Mouse (Mus musculus): ENCODE measurements around the gene Ticrr. TPM values are rescaled to one million over a fixed set of nuclear protein-coding genes. Genes with fewer than 3 reads are reported as not detected.

Gene Ticrr
- polyA plus RNA-seq, 2 experiments, result 7.4 to 7.9 TPM

DNA sequence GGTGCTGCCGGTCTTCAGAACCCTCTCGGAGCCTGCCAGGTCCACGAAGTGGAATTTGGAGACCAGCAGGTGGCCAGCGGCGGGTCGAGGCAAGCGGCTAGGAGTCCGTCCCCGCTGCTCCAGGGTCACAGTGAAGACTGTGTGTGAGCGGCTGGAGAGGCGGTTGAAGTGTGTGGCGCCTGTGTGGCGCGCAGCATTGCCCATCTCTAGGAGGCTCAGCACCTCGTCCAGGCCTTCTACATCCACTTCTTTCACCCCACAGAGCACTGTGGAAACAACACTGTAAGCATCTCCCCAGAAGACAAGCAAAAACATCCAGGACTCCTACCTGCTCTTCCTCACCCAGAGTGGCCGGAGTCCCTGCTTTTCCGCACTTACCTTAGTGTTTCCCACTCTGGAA lies 50.8 kb downstream of the Ticrr start:
- DNase-seq (ENCODE audit: low spot score), result no peak
- WGBS, result 48% methylated on average over 16 of the region's 17 CpGs
- Histone ChIP-seq H3K36me3 (ENCODE audit: control insufficient read depth, insufficient read depth, low read length) (peaks cover 47% of the 10 kb centered on the region), H3K27ac (replicated peaks; ENCODE audit: low read depth, low read length) (no peak overlapping the region), H3K9me3 (ENCODE audit: control insufficient read depth, low read length) (no peaks in the 10 kb centered on the region), H3K4me2 (replicated peaks; ENCODE audit: low read depth, low read length, severe bottlenecking) (no peak overlapping the region; the same call in 1 of the 2 replicates), H3K4me3 (replicated peaks; ENCODE audit: low read length) (no peak overlapping the region), H3K27me3 (ENCODE audit: control insufficient read depth, insufficient read depth, low read length) (peaks cover 6% of the 10 kb centered on the region; the same call in 1 of the 2 replicates), H3K9ac (ENCODE audit: low read depth, low read length, severe bottlenecking) (no peak overlapping the region), H3K4me1 (ENCODE audit: control insufficient read depth, insufficient read depth, low read length) (peaks cover 5% of the 10 kb centered on the region)
- TF ChIP-seq POLR2A (IDR thresholded peaks at IDR 0.05; ENCODE audit: borderline replicate concordance, extremely low read depth, insufficient read depth, insufficient read length), result no peak
- ATAC-seq (ENCODE audit: low FRiP score, low read depth), result no peak

DNA sequence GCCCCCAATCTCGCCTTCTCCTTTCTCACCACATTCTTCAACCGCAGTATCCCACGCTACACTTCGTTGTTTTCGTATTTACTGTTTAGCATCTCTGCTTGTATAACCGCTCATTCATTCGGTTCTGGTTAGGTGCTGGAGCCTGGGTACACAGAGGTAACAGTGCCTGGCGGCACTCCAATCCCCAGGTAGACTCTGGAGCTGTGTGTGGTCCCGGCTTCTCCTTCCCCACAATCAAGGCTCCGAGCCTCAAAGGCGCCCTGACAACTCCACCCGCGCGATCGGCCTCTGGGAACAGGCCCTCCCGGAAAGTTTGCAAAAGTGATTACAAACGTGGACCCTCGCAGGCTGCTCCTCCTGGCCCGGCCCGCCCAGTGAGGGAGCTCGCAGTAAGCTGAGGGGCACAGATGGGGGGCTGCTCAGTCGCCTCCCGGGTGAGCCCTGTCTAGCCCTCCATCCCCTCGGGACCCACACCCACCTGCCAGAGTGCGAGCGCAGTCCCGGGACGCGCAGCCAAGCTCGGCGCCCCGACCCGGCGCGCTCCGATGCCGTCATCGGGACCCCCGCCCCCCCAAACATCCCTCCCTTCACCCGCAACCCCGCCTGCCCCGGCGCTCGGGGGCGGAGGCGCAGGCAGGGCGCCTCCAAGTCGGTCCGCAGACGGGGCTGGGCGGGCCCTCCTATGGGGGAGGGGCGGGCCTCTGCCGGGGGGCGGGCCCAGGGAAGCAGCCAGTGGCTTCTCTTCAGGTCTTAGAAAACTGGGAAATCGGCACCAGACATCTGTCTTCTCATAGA lies 55.4 kb downstream of the Ticrr start, which contains the start of gene Kif7:
Kif7 (minus strand) TSS at position 534 of the 795 bp plus-strand sequence.
- peak within 1 kb of the TSS; percentile 82 for H3K9ac ChIP-seq (ENCODE audit: low read depth, low read length, severe bottlenecking)
- 0% methylated on average over 36 of the region's 55 CpGs for WGBS
- no peak within 1 kb of the TSS for H3K27ac ChIP-seq (replicated peaks; ENCODE audit: low read depth, low read length)
- H3K36me3 ChIP-seq (ENCODE audit: control insufficient read depth, insufficient read depth, low read length), result peaks cover 9% of the 10 kb centered on the region; the same call in 1 of the 2 replicates
- DNase-seq (ENCODE audit: low spot score) (peak; percentile 84), ATAC-seq (ENCODE audit: low FRiP score, low read depth) (peak; percentile 96)
- peaks cover 4% of the 10 kb centered on the region; the same call in 1 of the 2 replicates for H3K27me3 ChIP-seq (ENCODE audit: control insufficient read depth, insufficient read depth, low read length)
- TF ChIP-seq POLR2A (IDR thresholded peaks at IDR 0.05; ENCODE audit: borderline replicate concordance, extremely low read depth, insufficient read depth, insufficient read length), result peak; percentile 77; the same call in 1 of the 2 replicates
- H3K4me2 ChIP-seq (replicated peaks; ENCODE audit: low read depth, low read length, severe bottlenecking), result peak within 1 kb of the TSS; percentile 76
- H3K4me1 ChIP-seq (ENCODE audit: control insufficient read depth, insufficient read depth, low read length), result peaks cover 5% of the 10 kb centered on the region
- no peaks in the 10 kb centered on the region for H3K9me3 ChIP-seq (ENCODE audit: control insufficient read depth, low read length)
- peak within 1 kb of the TSS; percentile 81 for H3K4me3 ChIP-seq (replicated peaks; ENCODE audit: low read length)

DNA sequence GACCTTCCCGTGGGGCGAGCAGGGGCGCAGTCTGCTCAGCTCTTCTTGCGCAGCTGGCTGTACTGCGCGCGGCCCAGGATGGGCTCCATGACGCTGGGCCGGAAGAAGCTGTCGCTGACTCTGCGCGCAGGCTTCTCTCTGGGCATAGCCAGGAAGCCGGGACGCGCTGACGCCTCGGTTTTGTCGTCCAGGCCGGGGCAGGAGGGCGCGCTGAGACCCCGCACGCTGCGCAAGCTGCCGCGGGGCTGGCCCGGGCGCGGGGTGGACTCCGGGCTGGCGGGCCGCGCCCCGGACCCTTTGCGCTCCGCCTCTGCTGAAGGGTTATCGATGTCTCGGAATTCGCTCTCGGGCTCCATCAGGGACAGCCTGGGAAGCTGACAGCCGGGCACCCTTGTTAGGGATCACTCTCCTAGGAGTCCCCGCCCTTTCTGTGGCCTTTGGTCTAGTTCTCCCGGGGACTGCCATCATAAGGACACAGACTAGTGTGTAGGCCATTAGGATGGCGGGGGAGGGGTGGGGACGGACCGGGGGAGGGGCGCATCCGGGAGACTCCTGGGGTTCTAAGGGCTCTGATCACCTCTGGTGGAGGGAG lies 61.5 kb downstream of the Ticrr start:
- no peaks in the 10 kb centered on the region for H3K4me1 ChIP-seq (ENCODE audit: control insufficient read depth, insufficient read depth, low read length)
- TF ChIP-seq POLR2A (IDR thresholded peaks at IDR 0.05; ENCODE audit: borderline replicate concordance, extremely low read depth, insufficient read depth, insufficient read length), result 0 out of 2 replicates have a peak, but pooled peaks have one; percentile 48
- peak overlapping the region; percentile 61 for H3K4me3 ChIP-seq (replicated peaks; ENCODE audit: low read length)
- peaks cover 15% of the 10 kb centered on the region for H3K27me3 ChIP-seq (ENCODE audit: control insufficient read depth, insufficient read depth, low read length)
- H3K4me2 ChIP-seq (replicated peaks; ENCODE audit: low read depth, low read length, severe bottlenecking), result peak overlapping the region; percentile 84
- peak overlapping the region; percentile 19; the same call in 1 of the 2 replicates for H3K27ac ChIP-seq (replicated peaks; ENCODE audit: low read depth, low read length)
- ATAC-seq (ENCODE audit: low FRiP score, low read depth), result peak; percentile 73
- WGBS, result 1% methylated on average over 46 of the region's 48 CpGs
- no peaks in the 10 kb centered on the region for H3K9me3 ChIP-seq (ENCODE audit: control insufficient read depth, low read length)
- peak; percentile 31 for DNase-seq (ENCODE audit: low spot score)
- H3K9ac ChIP-seq (ENCODE audit: low read depth, low read length, severe bottlenecking), result peak overlapping the region; percentile 86
- no peaks in the 10 kb centered on the region for H3K36me3 ChIP-seq (ENCODE audit: control insufficient read depth, insufficient read depth, low read length)

DNA sequence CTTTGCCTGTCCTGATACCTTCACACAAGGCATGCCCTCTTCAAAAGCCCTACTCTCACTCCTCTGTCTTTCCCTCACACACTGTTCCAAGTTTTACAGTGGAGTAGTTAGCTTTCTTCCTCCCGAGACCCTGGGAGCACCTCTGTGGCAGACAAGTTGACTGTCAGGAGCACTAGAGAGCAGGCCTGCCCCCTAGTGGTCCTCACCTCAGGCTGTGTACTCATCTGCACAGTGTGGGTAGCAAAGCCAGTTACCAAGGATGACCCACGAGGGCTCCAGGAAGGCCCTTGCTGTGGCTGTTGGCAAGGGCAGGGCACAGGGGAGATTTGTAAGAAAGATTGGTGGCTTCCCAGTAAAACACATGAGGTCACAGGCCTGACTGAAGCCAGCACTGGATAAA lies 67.1 kb downstream of the Ticrr start:
- no peak overlapping the region for H3K4me2 ChIP-seq (replicated peaks; ENCODE audit: low read depth, low read length, severe bottlenecking)
- H3K27ac ChIP-seq (replicated peaks; ENCODE audit: low read depth, low read length), result no peak overlapping the region
- no peaks in the 10 kb centered on the region for H3K36me3 ChIP-seq (ENCODE audit: control insufficient read depth, insufficient read depth, low read length)
- H3K4me3 ChIP-seq (replicated peaks; ENCODE audit: low read length), result no peak overlapping the region
- DNase-seq (ENCODE audit: low spot score) (peak; percentile 67), ATAC-seq (ENCODE audit: low FRiP score, low read depth) (no peak)
- H3K27me3 ChIP-seq (ENCODE audit: control insufficient read depth, insufficient read depth, low read length), result peaks cover 11% of the 10 kb centered on the region
- H3K9me3 ChIP-seq (ENCODE audit: control insufficient read depth, low read length), result no peaks in the 10 kb centered on the region
- H3K4me1 ChIP-seq (ENCODE audit: control insufficient read depth, insufficient read depth, low read length), result no peaks in the 10 kb centered on the region
- 5% methylated on average over 2 of the region's 2 CpGs for WGBS
- H3K9ac ChIP-seq (ENCODE audit: low read depth, low read length, severe bottlenecking), result no peak overlapping the region
- no peak for TF ChIP-seq POLR2A (IDR thresholded peaks at IDR 0.05; ENCODE audit: borderline replicate concordance, extremely low read depth, insufficient read depth, insufficient read length)

DNA sequence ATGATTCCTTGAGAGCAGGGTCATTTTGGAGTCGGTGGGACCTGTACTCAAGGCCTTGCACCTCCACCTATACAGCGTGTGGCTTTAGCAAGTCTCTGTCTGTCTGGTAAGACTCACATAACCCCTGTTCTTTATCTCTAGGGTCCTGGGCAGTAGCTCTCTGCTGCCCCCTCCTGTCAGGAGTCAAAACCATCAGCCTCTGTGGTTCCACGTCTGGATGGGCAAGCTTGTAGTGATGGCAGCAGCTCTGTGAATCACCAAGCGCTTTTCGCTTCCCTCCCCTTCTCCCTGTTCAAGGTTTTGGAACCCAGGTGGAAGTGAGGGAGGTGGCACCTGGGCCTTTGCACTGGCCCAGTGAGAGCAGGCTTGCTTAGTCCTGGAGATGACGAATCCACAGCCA lies 68.2 kb downstream of the Ticrr start:
- H3K4me2 ChIP-seq (replicated peaks; ENCODE audit: low read depth, low read length, severe bottlenecking), result no peak overlapping the region
- no peak for TF ChIP-seq POLR2A (IDR thresholded peaks at IDR 0.05; ENCODE audit: borderline replicate concordance, extremely low read depth, insufficient read depth, insufficient read length)
- no peaks in the 10 kb centered on the region for H3K9me3 ChIP-seq (ENCODE audit: control insufficient read depth, low read length)
- whole genome bisulfite sequencing, result 30% methylated on average over 6 of the region's 6 CpGs
- no peaks in the 10 kb centered on the region for H3K4me1 ChIP-seq (ENCODE audit: control insufficient read depth, insufficient read depth, low read length)
- no peak overlapping the region for H3K4me3 ChIP-seq (replicated peaks; ENCODE audit: low read length)
- H3K36me3 ChIP-seq (ENCODE audit: control insufficient read depth, insufficient read depth, low read length), result no peaks in the 10 kb centered on the region
- no peaks in the 10 kb centered on the region for H3K27me3 ChIP-seq (ENCODE audit: control insufficient read depth, insufficient read depth, low read length)
- DNase-seq (ENCODE audit: low spot score), result peak; percentile 30
- ATAC-seq (ENCODE audit: low FRiP score, low read depth), result peak; percentile 21; the same call in 1 of the 2 replicates
- H3K9ac ChIP-seq (ENCODE audit: low read depth, low read length, severe bottlenecking), result no peak overlapping the region
- H3K27ac ChIP-seq (replicated peaks; ENCODE audit: low read depth, low read length), result no peak overlapping the region
